Mouse (Mus musculus) limb, embryonic 13.5 days (tissue): ENCODE data around the gene Prox2. TPM values are rescaled to one million over a fixed set of nuclear protein-coding genes. Genes with fewer than 3 reads are reported as not detected.

Source experiments
- ATAC-seq: fragments of 200-750 bp; cut with Nextera tagmentation; 2 replicates; pipeline ENCODE4 v1.8.0; 2017; ENCODE audit warnings: low read depth, moderate number of reproducible peaks, moderate TSS enrichment; ENCODE audit not compliant: low FRiP score
- H3K27ac ChIP-seq: fragments of 300-500 bp; sonication (generic); 2 replicates; pipeline ENCODE4 v1.5.1; 2015; ENCODE audit warnings: inconsistent platforms, mild to moderate bottlenecking, moderate library complexity
- H3K27me3 ChIP-seq: fragments of 300-500 bp; sonication (generic); 2 replicates; pipeline ENCODE4 v1.6.1; 2015; ENCODE audit warnings: mild to moderate bottlenecking, inconsistent platforms
- H3K36me3 ChIP-seq: fragments of 300-500 bp; sonication (generic); 2 replicates; pipeline ENCODE4 v1.6.1; 2015; ENCODE audit warnings: inconsistent platforms, mild to moderate bottlenecking, moderate library complexity
- H3K4me1 ChIP-seq: fragments of 300-500 bp; sonication (generic); 2 replicates; pipeline ENCODE4 v1.6.1; 2015; ENCODE audit warnings: inconsistent platforms
- H3K4me2 ChIP-seq: fragments of 300-500 bp; sonication (generic); replicated peaks from 2 replicates; pipeline ENCODE4 v1.6.1; 2015; ENCODE audit warnings: inconsistent platforms, mild to moderate bottlenecking, moderate library complexity
- H3K4me3 ChIP-seq: fragments of 300-500 bp; sonication (generic); 2 replicates; pipeline ENCODE4 v1.5.1; 2015; ENCODE audit warnings: moderate library complexity, mild to moderate bottlenecking, inconsistent platforms
- H3K9ac ChIP-seq: fragments of 300-500 bp; sonication (generic); 2 replicates; pipeline ENCODE4 v1.6.1; 2015; ENCODE audit warnings: mild to moderate bottlenecking, inconsistent platforms
- H3K9me3 ChIP-seq: fragments of 300-500 bp; sonication (generic); 2 replicates; pipeline ENCODE4 v1.6.1; 2016; ENCODE audit warnings: inconsistent platforms
- WGBS: fragments of 180-500 bp; shearing (Covaris S2); methylation state at CpG from one replicate; pipeline ENCODE4 v1.1.7; 2015; 5-methylcytosine and 5-hydroxymethylcytosine counted together
- polyA plus RNA-seq: library from polyadenylated mRNA; unstranded; fragments of >200 nt; fragmentation: Nextera tagmentation; extraction: Ambion mirVana; gene quantifications from 2 replicates; pipeline ENCODE4 v1.2.1, GENCODE M21; 2015

Gene Prox2
- polyA plus RNA-seq, 1 experiment from 2014 or later = 3.6 TPM

- Histone ChIP-seq H3K36me3 (peaks cover 35% of the 10 kb centered on the region), H3K4me2 (no peak overlapping the region), H3K9ac (no peak overlapping the region), H3K27me3 (no peaks in the 10 kb centered on the region), H3K27ac (no peak overlapping the region), H3K4me3 (no peak overlapping the region), H3K9me3 (no peaks in the 10 kb centered on the region), H3K4me1 (no peaks in the 10 kb centered on the region)
- ATAC-seq = no peak
- 87% methylated on average over 3 of the region's 3 CpGs for WGBS
Observed at GRCm38 (mm10) chr12:85077100-85077499, 33.5 kb downstream of the Prox2 start.

DNA sequence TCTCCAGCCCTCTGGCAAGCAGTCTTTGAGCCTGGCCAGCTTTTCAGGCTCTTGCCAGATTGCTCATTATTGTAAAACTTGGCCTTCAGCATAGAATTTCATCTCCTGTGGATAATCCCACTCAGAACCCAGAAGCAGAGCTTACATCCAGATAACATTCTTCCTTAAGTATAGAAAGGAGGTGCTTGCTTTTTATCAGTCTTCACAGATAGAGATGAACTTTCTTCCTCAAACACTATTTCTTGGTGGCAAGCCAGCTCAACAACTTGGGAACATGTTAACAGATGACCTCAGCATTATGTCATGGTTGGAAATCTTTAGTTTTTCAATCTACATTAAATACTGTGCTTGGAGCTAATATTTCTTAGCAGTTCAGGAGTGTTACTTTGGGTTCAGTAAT, 39.5 kb downstream of the Prox2 start:
- Histone ChIP-seq H3K4me2 (no peak overlapping the region), H3K4me1 (no peaks in the 10 kb centered on the region), H3K9me3 (no peaks in the 10 kb centered on the region), H3K27me3 (no peaks in the 10 kb centered on the region), H3K4me3 (no peak overlapping the region), H3K9ac (no peak overlapping the region), H3K27ac (no peak overlapping the region), H3K36me3 (peaks cover 66% of the 10 kb centered on the region)
- ATAC-seq = no peak

DNA sequence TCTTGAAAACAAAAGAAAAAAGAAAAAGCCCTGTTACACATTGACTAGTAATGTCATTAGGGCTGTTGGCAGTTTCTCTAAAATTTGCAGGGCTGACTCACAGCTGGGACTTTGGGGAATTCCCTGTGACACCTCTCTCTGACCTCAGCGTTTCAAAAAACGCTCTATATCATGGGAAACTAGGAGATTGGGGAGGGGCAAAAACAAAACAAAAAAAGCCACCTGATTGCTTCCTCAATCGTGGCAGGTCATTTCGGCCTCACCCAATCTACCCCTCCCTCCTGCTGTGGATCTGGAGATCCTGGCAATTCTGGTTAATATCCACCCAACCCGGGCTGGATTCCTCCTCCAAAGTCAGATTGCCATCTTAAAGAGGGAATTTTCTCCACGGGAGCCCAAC, 59.3 kb downstream of the Prox2 start:
- WGBS = 86% methylated on average over 6 of the region's 6 CpGs
- H3K27ac ChIP-seq = no peak overlapping the region
- no peak overlapping the region for H3K9ac ChIP-seq
- H3K4me2 ChIP-seq = no peak overlapping the region
- H3K4me1 ChIP-seq = no peaks in the 10 kb centered on the region
- H3K4me3 ChIP-seq = no peak overlapping the region
- H3K27me3 ChIP-seq = no peaks in the 10 kb centered on the region
- no peaks in the 10 kb centered on the region for H3K9me3 ChIP-seq
- ATAC-seq = no peak
- H3K36me3 ChIP-seq = peaks cover 63% of the 10 kb centered on the region

Other genes starting within 250 kb of the Prox2 start
- gene Ltbp2, start 234.2 kb downstream of the Prox2 start, polyA plus RNA-seq = 1.0 and 2.7 TPM in 2 replicates
- 146 and 167 TPM in 2 replicates for gene Fcf1, start 139.9 kb downstream of the Prox2 start, polyA plus RNA-seq
- gene Arel1, start 139.9 kb downstream of the Prox2 start, polyA plus RNA-seq = 14.0 and 14.9 TPM in 2 replicates
- 37.1 and 38.2 TPM in 2 replicates for gene Ylpm1, start 114.4 kb downstream of the Prox2 start, polyA plus RNA-seq
- 105 and 110 TPM in 2 replicates for gene Dlst, start 74 bp upstream of the Prox2 start, polyA plus RNA-seq
- gene Rps6kl1, start 40.5 kb upstream of the Prox2 start, polyA plus RNA-seq = 0.31 and 0.33 TPM in 2 replicates
- 17.9 and 19.5 TPM in 2 replicates for gene Pgf, start 67.0 kb upstream of the Prox2 start, polyA plus RNA-seq
- gene Eif2b2, start 108.7 kb upstream of the Prox2 start, polyA plus RNA-seq = 78.3 and 79.9 TPM in 2 replicates
- 10.0 and 10.8 TPM in 2 replicates for gene Mlh3, start 159.8 kb upstream of the Prox2 start, polyA plus RNA-seq
- 44.8 and 48.4 TPM in 2 replicates for gene Acyp1, start 177.7 kb upstream of the Prox2 start, polyA plus RNA-seq
- 1.0 and 1.2 TPM in 2 replicates for gene Zc2hc1c, start 177.8 kb upstream of the Prox2 start, polyA plus RNA-seq
- gene Nek9, start 228.6 kb upstream of the Prox2 start, polyA plus RNA-seq = 25.4 and 29.1 TPM in 2 replicates